Mouse (Mus musculus) brown adipose tissue, adult 24 weeks (tissue): ENCODE data around the gene Cd3eap. TPM values are rescaled to one million over a fixed set of nuclear protein-coding genes. Genes with fewer than 3 reads are reported as not detected.
A peak's percentile ranks its signal among the peaks of the same experiment; 100 is the strongest.

Experiments
- H3K27ac ChIP-seq: fragments of 200-500 bp; replicated peaks from 2 replicates; pipeline ENCODE4 v1.5.1; 2012; ENCODE audit warnings: low read depth, mild to moderate bottlenecking, low read length
- H3K4me1 ChIP-seq: fragments of 200-500 bp; 2 replicates; pipeline ENCODE4 v1.6.1; 2012; ENCODE audit warnings: low read length, mixed read lengths; ENCODE audit not compliant: control insufficient read depth, insufficient read depth, insufficient read length
- H3K4me3 ChIP-seq: fragments of 200-500 bp; 2 replicates; pipeline ENCODE4 v1.5.1; 2012; ENCODE audit warnings: low read depth, mild to moderate bottlenecking, low read length, moderate library complexity; ENCODE audit not compliant: insufficient read depth
- polyA plus RNA-seq: library from polyadenylated mRNA; stranded (reverse); fragments of >200 nt; gene quantifications from 2 replicates; pipeline ENCODE4 v1.2.4, GENCODE M21; 2012; ENCODE audit not compliant: missing spikeins, insufficient read depth, insufficient read length

Gene Cd3eap
- polyA plus RNA-seq, 1 experiment: 5.5 TPM

DNA sequence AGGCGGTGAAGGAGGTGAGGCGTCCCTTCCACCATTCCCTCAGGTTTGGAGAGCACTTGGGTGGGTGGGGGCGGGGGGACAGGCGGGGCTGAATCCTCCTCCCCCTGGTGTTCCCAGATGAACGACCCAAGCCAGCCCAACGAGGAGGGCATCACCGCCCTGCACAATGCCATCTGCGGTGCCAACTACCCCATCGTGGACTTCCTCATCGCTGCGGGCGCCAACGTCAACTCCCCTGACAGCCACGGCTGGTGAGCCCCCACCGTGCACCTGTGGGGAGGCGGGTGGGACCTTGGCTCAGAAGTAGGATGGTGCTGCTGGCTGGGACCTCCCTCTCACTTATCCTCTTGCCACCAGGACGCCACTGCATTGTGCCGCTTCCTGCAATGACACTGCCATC lies 16.1 kb upstream of the Cd3eap start:
- Histone ChIP-seq H3K27ac (no peak overlapping the region), H3K4me1 (no peaks in the 10 kb centered on the region), H3K4me3 (no peak overlapping the region)

DNA sequence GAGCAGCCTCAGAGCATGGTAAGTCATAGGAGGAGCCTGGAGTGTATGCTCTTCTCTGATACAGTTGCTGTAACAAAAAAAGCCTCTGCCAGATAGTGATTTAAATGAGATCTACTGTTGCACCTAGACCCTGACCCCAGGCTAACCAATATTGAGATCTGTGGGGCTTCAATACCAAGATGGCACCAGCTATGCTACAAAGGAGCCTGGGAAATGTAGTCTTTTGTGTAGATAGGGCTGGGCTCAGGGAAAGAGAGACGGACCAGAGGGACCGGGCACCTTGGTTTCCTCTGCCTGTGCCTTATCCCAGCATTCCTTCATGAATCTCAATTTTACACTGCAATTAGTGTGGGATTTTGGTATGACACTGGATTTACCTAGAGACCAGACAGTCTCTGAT lies 14.1 kb upstream of the Cd3eap start:
- H3K4me3 ChIP-seq: no peak overlapping the region
- H3K27ac ChIP-seq: no peak overlapping the region
- H3K4me1 ChIP-seq: no peaks in the 10 kb centered on the region

DNA sequence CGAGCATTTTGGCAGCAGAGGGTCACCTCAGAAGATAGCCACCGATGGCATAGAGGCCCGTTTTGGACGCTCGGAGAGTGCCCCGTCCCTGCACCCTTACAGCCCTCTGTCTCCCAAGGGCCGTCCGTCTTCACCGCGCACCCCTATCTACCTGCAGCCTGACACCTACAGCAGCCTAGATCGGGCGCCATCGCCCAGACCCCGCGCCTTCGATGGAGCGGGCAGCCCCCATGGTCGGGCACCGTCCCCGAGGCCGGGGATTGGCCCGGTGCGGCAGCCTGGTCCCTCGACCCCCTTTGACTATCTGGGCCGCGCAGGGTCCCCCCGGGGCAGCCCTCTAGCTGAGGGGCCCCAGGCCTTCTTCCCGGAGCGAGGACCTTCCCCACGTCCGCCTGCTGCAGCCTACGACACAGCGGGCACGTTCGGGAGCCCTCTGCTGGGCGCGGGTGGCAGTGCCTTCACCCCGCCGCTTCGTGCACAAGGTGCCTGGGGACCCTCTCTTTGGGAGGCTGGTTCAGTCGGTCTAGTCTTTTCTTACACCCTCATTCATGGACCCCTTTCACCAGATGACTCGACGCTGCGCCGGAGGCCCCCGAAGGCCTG lies 10.6 kb upstream of the Cd3eap start:
- H3K27ac ChIP-seq: no peak overlapping the region
- peak overlapping the region; percentile 35 for H3K4me3 ChIP-seq
- H3K4me1 ChIP-seq: no peaks in the 10 kb centered on the region; the same call in 1 of the 2 replicates

DNA sequence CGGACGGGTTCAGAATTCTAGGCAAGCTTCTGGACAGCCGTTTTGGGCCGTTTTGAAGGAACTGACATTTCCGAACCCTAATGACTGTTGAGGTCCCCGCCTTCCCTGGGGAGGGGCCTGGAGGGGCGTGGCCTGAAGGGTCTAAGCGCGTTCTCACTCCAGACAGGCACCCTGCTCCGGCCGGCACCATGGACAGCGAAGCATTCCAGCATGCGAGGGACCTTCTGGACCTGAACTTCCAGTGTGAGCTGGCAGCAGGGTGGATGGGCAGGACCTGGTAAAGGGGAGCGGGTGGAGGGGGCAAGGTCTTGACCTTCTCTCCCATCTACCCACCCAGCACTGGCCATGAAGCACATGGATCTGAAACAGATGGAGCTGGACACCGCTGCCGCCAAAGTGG lies 9.1 kb upstream of the Cd3eap start:
- no peak overlapping the region for H3K27ac ChIP-seq
- H3K4me3 ChIP-seq: no peak overlapping the region
- H3K4me1 ChIP-seq: peaks cover 4% of the 10 kb centered on the region; the same call in 1 of the 2 replicates

DNA sequence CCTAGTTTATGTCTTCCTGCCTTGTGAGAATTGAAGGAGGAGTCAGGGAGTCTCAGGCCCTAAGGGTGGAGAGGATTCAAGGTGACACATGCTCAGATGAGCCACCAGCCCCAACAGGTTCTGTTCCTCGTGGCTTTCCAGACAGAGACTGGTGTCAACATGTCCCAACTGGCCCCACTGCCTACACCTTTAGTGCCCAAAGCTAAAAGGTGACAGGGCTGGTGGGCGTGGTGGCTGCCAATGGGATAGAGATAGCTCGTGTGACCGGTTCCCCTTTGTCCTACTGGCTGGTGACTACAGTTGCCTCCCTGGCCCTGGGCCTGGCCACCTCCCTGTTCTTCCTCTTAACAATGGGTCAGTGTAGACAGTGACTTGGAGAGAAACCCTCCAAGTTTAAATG lies 6.1 kb upstream of the Cd3eap start:
- H3K27ac ChIP-seq: 0 out of 2 replicates have a peak overlapping the region, but pooled peaks have one; percentile 36
- peaks cover 6% of the 10 kb centered on the region; the same call in 1 of the 2 replicates for H3K4me1 ChIP-seq
- H3K4me3 ChIP-seq: no peak overlapping the region

DNA sequence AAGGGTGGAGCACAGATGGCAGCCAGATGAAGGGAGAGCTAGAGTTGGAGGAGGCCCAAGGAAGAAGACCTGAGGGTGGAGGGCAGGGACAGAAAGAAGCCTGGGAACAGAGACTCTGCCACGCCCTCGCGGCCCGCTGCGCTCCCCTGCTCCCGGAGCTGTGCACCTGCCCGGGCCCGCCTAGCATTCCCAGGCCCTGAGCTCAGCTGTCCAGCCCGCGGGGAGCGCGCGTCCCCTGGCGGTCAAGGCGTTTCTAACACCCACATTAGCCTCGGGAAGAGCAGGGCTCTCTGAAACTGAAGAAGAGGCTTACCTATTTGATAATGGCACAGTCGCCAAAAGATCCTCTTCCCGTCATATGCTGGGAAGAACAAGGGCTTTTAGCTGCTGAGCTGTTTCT lies 4.6 kb upstream of the Cd3eap start:
- H3K27ac ChIP-seq: peak overlapping the region; percentile 67
- H3K4me3 ChIP-seq: peak overlapping the region; percentile 27

DNA sequence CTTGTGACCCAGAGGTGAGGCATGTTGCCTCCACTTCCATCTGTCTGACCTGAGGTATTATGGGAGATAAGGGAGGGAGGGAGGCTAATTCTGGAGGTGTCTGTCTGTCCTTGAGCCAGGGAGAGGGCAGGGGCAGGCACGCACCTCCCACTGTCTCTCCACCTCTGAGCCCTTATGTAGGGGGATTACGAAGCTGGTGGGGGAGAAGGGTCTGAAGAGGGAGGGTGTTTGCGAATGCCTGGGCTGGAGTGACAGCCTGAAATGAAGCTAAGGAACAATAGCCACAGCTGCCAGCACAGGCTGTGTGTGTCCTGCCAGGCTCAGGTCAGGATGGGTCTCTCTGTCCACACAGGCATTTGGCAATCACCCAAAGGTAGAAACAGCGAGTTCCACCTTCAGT lies 3.0 kb upstream of the Cd3eap start:
- H3K4me1 ChIP-seq: peaks cover 6% of the 10 kb centered on the region; the same call in 1 of the 2 replicates
- H3K27ac ChIP-seq: peak overlapping the region; percentile 95
- H3K4me3 ChIP-seq: peak overlapping the region; percentile 86

More for the DNA sequence above, 4.6 kb upstream of the Cd3eap start:
- peaks cover 6% of the 10 kb centered on the region; the same call in 1 of the 2 replicates for H3K4me1 ChIP-seq

DNA sequence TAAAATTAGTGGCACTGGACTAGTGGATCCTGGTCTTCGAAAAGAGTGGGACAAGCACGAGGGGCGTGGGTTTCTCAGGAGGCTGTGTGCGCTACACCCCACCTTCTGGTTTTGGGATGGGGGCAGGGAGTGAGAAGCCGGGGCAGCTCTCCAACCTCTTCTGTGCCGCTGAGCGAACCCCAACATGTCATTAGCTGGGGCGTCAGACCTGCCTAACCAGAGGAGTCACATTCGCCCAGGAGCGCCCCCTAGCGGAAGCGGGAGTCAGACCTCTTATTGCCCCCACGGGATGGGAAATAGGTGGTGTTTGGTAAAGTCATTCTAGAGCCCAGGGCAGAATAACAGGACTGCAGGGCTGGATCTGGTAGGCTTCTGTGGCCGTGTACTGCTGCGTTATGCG lies 2.4 kb upstream of the Cd3eap start:
- Histone ChIP-seq H3K4me3 (peak overlapping the region; percentile 86), H3K27ac (peak overlapping the region; percentile 95), H3K4me1 (peaks cover 6% of the 10 kb centered on the region; the same call in 1 of the 2 replicates)

DNA sequence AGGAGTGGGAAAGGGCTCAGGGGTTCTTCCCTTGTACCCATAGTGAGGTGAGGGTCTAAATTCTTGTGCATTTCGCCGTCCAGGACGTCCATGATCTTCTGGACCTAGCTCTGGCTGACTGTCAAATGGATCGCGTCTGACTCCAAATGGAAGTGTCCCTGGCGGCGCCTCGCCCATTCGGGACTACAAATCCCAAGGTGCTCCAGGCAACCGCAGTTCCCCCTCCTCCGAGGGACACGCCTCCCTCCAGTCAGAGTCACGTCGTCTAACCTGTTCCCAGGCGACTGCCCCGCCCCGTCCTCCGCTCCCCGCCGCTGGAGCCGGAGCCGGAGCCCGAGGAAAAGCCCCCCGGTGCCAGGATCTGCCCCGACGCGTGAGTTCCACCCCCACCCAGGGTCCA lies 1.7 kb upstream of the Cd3eap start:
- Histone ChIP-seq H3K4me3 (peak overlapping the region; percentile 86), H3K4me1 (peaks cover 6% of the 10 kb centered on the region; the same call in 1 of the 2 replicates), H3K27ac (peak overlapping the region; percentile 95)

DNA sequence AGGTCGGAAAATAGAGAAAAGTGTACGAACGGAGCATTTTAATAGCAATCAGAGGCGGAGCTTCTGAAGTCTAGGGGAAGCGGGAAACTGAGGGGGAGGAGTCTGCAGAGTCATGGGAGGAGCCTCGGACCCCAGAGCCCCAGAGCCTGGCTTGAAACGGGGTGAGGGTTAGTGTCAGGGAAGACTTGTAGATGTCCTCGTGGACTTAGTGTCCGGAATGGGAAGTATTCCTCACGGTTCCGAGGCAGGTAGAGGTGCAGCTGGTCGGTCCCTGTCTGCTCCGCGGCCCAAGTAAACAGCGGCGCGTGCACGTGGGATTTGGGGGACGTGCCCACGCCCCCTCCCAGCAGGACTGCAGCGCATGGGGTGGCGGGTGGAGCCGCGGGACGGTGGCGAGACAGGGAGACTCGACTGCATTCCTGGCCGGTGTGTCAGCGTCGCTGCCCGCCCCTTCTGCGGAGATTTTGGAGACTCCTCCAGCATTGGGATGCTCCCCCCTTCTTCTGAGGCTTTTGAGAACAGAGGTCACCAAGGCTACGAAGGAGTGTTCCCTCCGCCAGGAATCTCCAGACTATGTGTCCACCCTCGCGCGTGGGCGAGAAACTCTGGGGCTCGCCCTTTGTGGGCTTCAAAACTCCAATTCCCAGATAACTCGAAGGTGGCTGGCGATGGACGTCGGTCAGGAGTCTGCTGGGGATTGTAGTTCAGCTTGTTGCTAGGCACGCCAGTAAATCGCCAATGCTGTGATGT lies 784 bp upstream of the Cd3eap start:
- Histone ChIP-seq H3K4me1 (peaks cover 6% of the 10 kb centered on the region; the same call in 1 of the 2 replicates), H3K4me3 (peak overlapping the region; percentile 86), H3K27ac (peak overlapping the region; percentile 52)

DNA sequence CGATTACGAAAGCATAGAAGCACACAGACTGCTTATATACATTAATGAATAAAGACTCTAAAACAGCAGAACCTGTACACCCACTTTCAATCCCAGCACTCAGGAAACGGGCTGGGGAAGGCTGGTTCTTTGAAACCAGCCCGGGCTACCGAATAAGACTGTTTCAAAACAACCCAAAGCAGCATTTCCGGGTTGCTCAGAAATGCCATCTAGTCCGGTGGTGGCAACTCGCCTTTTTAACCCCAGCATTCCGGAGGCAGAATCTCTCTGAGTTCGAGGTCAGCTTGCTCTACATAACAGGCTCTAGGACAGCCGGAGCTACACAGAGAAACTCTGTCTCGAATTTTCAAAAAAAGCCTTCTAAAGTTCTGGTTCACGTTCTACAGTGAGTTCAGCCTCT lies 649 bp downstream of the Cd3eap start:
- H3K27ac ChIP-seq: no peak overlapping the region
- H3K4me3 ChIP-seq: peak overlapping the region; percentile 43
- peaks cover 4% of the 10 kb centered on the region; the same call in 1 of the 2 replicates for H3K4me1 ChIP-seq

DNA sequence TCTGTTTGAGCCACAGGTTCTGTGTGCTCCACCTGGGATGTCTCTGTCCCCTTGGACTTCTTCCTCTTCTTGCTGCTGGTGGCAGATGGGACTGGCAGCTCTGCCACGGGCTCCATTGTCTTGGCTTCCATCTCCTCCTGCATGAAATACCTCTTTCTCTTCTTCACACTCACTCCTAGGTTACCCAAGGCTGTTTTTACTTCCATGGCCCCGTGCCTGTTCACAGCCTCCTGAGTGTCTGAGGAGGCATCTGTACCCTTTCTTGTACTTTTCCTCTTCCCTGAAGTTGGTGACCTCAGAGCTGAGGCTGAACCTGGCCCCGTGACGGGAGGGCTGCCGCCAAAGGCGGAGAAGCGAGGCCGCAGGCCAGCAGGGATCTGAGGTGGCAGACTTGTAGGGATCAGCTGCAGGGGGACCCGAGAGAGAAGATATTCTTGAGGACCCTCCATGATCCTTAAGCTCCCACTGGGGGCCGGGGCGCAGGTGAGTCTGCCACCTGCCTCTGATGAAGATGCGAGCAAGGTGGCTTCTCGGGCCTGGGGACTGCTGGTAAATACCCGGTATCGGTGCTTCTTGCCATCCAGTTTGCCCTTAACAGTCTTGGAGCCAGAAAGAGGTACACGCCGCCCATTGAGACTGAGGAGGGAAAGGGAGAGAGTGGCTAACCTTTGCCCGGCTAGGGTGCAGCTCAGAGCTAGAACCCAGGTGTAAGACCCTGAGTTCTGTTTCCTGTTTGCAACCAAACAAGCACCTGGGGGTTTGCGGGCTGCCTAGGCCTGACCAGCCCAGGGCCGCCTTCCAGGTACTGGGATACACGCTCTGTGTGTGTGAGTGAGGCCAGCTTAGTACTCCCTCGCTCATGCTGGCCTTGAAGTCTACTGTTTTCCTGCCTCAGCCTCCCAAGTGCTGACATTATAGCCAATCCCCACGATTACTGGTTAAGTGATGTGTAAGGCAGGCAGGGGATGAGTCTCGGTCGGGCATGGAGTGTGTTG lies 1.6 kb downstream of the Cd3eap start:
- H3K27ac ChIP-seq: no peak overlapping the region
- H3K4me3 ChIP-seq: peak overlapping the region; percentile 43; the same call in 1 of the 2 replicates
- H3K4me1 ChIP-seq: no peaks in the 10 kb centered on the region

DNA sequence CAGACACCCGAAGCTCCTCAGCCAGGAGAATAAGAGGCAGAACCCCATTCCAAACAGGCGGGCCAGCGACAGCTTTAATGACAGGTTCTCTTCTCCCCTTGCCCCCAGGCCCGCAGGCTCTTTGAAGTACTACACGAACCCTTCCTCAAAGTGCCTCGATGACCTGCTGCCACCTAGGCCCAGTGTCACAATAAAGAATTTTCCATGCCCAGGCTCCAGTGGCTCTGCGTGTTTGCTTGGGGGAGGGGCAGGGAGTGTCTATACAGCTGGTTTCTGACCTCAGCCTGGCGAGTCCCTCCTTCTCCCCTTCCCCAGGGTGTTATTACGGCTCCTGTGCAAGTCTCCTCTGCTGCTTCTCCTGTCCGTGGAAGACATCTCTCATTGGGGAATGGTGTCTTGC lies 3.0 kb downstream of the Cd3eap start:
- no peak overlapping the region for H3K27ac ChIP-seq
- no peaks in the 10 kb centered on the region for H3K4me1 ChIP-seq
- no peak overlapping the region for H3K4me3 ChIP-seq

DNA sequence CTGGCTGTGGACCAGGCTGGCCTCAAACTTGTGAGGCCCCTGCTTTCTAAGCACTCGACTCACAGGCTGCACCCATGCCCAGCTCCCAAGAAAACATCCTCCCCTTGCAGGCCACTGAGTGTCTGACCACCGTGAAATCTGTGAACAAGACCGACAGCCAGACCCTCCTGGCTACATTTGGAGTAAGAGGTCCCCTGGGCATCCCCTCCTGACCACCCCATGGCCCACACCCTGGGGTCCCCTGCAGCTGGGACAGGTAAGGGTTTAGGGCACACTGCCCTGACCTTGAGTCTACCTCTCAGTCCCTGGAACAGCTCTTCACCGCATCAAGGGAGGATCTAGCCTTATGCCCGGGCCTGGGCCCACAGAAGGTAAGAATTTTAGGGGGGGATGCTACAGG lies 4.3 kb downstream of the Cd3eap start:
- Histone ChIP-seq H3K27ac (no peak overlapping the region), H3K4me3 (no peak overlapping the region), H3K4me1 (peaks cover 3% of the 10 kb centered on the region; the same call in 1 of the 2 replicates)

DNA sequence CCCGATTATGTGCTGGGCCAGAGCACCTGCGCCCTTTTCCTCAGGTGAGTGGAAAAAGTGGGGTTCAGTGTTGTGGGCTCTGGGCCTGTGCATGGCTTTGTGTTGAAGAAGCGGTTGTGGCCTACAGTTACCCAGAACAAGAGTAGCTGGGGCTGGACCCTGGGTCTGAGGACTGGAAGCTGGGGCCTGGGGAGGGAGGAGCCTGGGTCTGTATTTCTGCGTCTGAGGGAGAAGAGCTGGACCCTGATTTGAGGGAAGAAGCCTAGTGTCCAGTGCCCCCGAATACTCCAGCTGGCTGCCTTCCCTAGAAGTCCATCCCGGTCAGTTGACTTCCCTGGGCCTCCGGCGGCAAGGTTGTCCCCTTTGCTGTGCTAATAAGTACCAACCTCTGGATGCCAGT lies 9.1 kb downstream of the Cd3eap start:
- Histone ChIP-seq H3K4me1 (peaks cover 12% of the 10 kb centered on the region), H3K27ac (peak overlapping the region; percentile 100), H3K4me3 (peak overlapping the region; percentile 63)
